Mouse (Mus musculus): Measurements from ENCODE around the gene Fam118a. TPM values are rescaled to one million over a fixed set of nuclear protein-coding genes. Genes with fewer than 3 reads are reported as not detected.

Fam118a gene
- polyA plus RNA-seq, 1 experiment from 2014 or later: 30.8 TPM

GRCm38 (mm10) chr15:85046230-85046950 lies 17.6 kb downstream of the Fam118a start:
- ATAC-seq (ENCODE audit: low FRiP score, low read depth): no peak
- no peak overlapping the region for H3K4me2 ChIP-seq
- no peak overlapping the region for H3K27ac ChIP-seq (replicated peaks)
- WGBS: 90% methylated on average over 14 of the region's 14 CpGs
- H3K9me3 ChIP-seq: no peaks in the 10 kb centered on the region
- H3K4me1 ChIP-seq (replicated peaks): peaks cover 28% of the 10 kb centered on the region
- H3K36me3 ChIP-seq: peaks cover 47% of the 10 kb centered on the region
- H3K4me3 ChIP-seq: no peak overlapping the region
- no peaks in the 10 kb centered on the region for H3K27me3 ChIP-seq
- no peak overlapping the region for H3K9ac ChIP-seq

- H3K27ac ChIP-seq (replicated peaks): no peak overlapping the region
- H3K4me3 ChIP-seq: no peak overlapping the region
- H3K9ac ChIP-seq: no peak overlapping the region
- no peak for ATAC-seq (ENCODE audit: low FRiP score, low read depth)
- H3K4me2 ChIP-seq: no peak overlapping the region
- no peaks in the 10 kb centered on the region for H3K9me3 ChIP-seq
- 86% methylated on average over 4 of the region's 4 CpGs for WGBS
- peaks cover 13% of the 10 kb centered on the region for H3K4me1 ChIP-seq (replicated peaks)
- peaks cover 57% of the 10 kb centered on the region for H3K36me3 ChIP-seq
- H3K27me3 ChIP-seq: no peaks in the 10 kb centered on the region
Measured at GRCm38 (mm10) chr15:85047865-85048264, 19.1 kb downstream of the Fam118a start.

GRCm38 (mm10) chr15:85049758-85050157 lies 21.0 kb downstream of the Fam118a start:
- no peak for ATAC-seq (ENCODE audit: low FRiP score, low read depth)
- Histone ChIP-seq H3K4me3 (no peak overlapping the region), H3K9ac (no peak overlapping the region), H3K4me2 (no peak overlapping the region), H3K27ac (replicated peaks) (no peak overlapping the region), H3K36me3 (peaks cover 67% of the 10 kb centered on the region), H3K4me1 (replicated peaks) (no peaks in the 10 kb centered on the region), H3K27me3 (no peaks in the 10 kb centered on the region), H3K9me3 (no peaks in the 10 kb centered on the region)
- WGBS: 93% methylated on average over 1 of the region's 1 CpGs

- Histone ChIP-seq H3K4me2 (no peak overlapping the region), H3K4me3 (no peak overlapping the region), H3K9me3 (no peaks in the 10 kb centered on the region), H3K27me3 (no peaks in the 10 kb centered on the region), H3K36me3 (peaks cover 56% of the 10 kb centered on the region), H3K27ac (replicated peaks) (no peak overlapping the region), H3K4me1 (replicated peaks) (no peaks in the 10 kb centered on the region), H3K9ac (no peak overlapping the region)
- 94% methylated on average over 3 of the region's 3 CpGs for WGBS
- no peak for ATAC-seq (ENCODE audit: low FRiP score, low read depth)
Measured at GRCm38 (mm10) chr15:85054098-85054497, 25.4 kb downstream of the Fam118a start.

- Histone ChIP-seq H3K4me2 (no peak overlapping the region), H3K9me3 (no peaks in the 10 kb centered on the region), H3K27me3 (no peaks in the 10 kb centered on the region), H3K9ac (no peak overlapping the region), H3K4me3 (no peak overlapping the region), H3K27ac (replicated peaks) (no peak overlapping the region), H3K4me1 (replicated peaks) (no peaks in the 10 kb centered on the region), H3K36me3 (peaks cover 54% of the 10 kb centered on the region)
- 81% methylated on average over 4 of the region's 4 CpGs for WGBS
- ATAC-seq (ENCODE audit: low FRiP score, low read depth): no peak
Measured at GRCm38 (mm10) chr15:85055186-85055585, 26.4 kb downstream of the Fam118a start.

- H3K27ac ChIP-seq (replicated peaks): no peak overlapping the region
- no peaks in the 10 kb centered on the region for H3K4me1 ChIP-seq (replicated peaks)
- no peak overlapping the region for H3K4me2 ChIP-seq
- peaks cover 25% of the 10 kb centered on the region for H3K36me3 ChIP-seq
- no peaks in the 10 kb centered on the region for H3K9me3 ChIP-seq
- no peak overlapping the region for H3K4me3 ChIP-seq
- H3K9ac ChIP-seq: no peak overlapping the region
- no peak for ATAC-seq (ENCODE audit: low FRiP score, low read depth)
- 96% methylated on average over 2 of the region's 2 CpGs for WGBS
- H3K27me3 ChIP-seq: no peaks in the 10 kb centered on the region
Measured at GRCm38 (mm10) chr15:85063421-85063820, 34.7 kb downstream of the Fam118a start.

GRCm38 (mm10) chr15:85070561-85070960 lies 41.8 kb downstream of the Fam118a start:
- no peak overlapping the region for H3K4me3 ChIP-seq
- H3K36me3 ChIP-seq: no peaks in the 10 kb centered on the region
- no peak overlapping the region for H3K9ac ChIP-seq
- no peak overlapping the region for H3K27ac ChIP-seq (replicated peaks)
- 32% methylated on average over 2 of the region's 2 CpGs for WGBS
- H3K4me2 ChIP-seq: no peak overlapping the region
- H3K9me3 ChIP-seq: no peaks in the 10 kb centered on the region
- no peaks in the 10 kb centered on the region for H3K4me1 ChIP-seq (replicated peaks)
- H3K27me3 ChIP-seq: no peaks in the 10 kb centered on the region
- no peak for ATAC-seq (ENCODE audit: low FRiP score, low read depth)

GRCm38 (mm10) chr15:85072651-85073050 lies 43.9 kb downstream of the Fam118a start:
- H3K4me2 ChIP-seq: no peak overlapping the region
- no peak for ATAC-seq (ENCODE audit: low FRiP score, low read depth)
- 88% methylated on average over 2 of the region's 2 CpGs for WGBS

GRCm38 (mm10) chr15:85085641-85086040 lies 56.9 kb downstream of the Fam118a start:
- Histone ChIP-seq H3K9ac (no peak overlapping the region), H3K27me3 (no peaks in the 10 kb centered on the region), H3K4me1 (replicated peaks) (no peaks in the 10 kb centered on the region), H3K27ac (replicated peaks) (no peak overlapping the region), H3K4me2 (no peak overlapping the region), H3K9me3 (no peaks in the 10 kb centered on the region), H3K4me3 (no peak overlapping the region), H3K36me3 (no peaks in the 10 kb centered on the region)
- no peak for ATAC-seq (ENCODE audit: low FRiP score, low read depth)
- WGBS: 75% methylated on average over 1 of the region's 1 CpGs

More at GRCm38 (mm10) chr15:85072651-85073050, 43.9 kb downstream of the Fam118a start:
- H3K9me3 ChIP-seq: no peaks in the 10 kb centered on the region
- H3K9ac ChIP-seq: no peak overlapping the region
- H3K27ac ChIP-seq (replicated peaks): no peak overlapping the region
- H3K4me3 ChIP-seq: no peak overlapping the region
- H3K36me3 ChIP-seq: no peaks in the 10 kb centered on the region
- no peaks in the 10 kb centered on the region for H3K4me1 ChIP-seq (replicated peaks)
- no peaks in the 10 kb centered on the region for H3K27me3 ChIP-seq

Other genes starting within 250 kb of the Fam118a start
- gene Phf21b, start 172.9 kb upstream of the Fam118a start, polyA plus RNA-seq (2015; fragmentation: Nextera tagmentation; extraction: Ambion mirVana): 4.0 and 4.4 TPM in 2 replicates
- gene Gm29666, start 108.9 kb upstream of the Fam118a start, polyA plus RNA-seq (2015; fragmentation: Nextera tagmentation; extraction: Ambion mirVana): 0.98 and 1.0 TPM in 2 replicates
- 25.2 and 25.5 TPM in 2 replicates for gene Nup50, start 105.5 kb upstream of the Fam118a start, polyA plus RNA-seq (2015; fragmentation: Nextera tagmentation; extraction: Ambion mirVana)
- 39.3 and 43.6 TPM in 2 replicates for gene 5031439G07Rik, start 40.4 kb upstream of the Fam118a start, polyA plus RNA-seq (2015; fragmentation: Nextera tagmentation; extraction: Ambion mirVana)
- gene Upk3a, start 11.8 kb upstream of the Fam118a start, polyA plus RNA-seq (2015; fragmentation: Nextera tagmentation; extraction: Ambion mirVana): 0.91 and 1.6 TPM in 2 replicates
- gene Smc1b, start 103.0 kb downstream of the Fam118a start, polyA plus RNA-seq (2015; fragmentation: Nextera tagmentation; extraction: Ambion mirVana): 0.08 and 0.21 TPM in 2 replicates
- 0.69 and 1.5 TPM in 2 replicates for gene Ribc2, start 103.1 kb downstream of the Fam118a start, polyA plus RNA-seq (2015; fragmentation: Nextera tagmentation; extraction: Ambion mirVana)
- 53.6 and 56.2 TPM in 2 replicates for gene Fbln1, start 177.0 kb downstream of the Fam118a start, polyA plus RNA-seq (2015; fragmentation: Nextera tagmentation; extraction: Ambion mirVana)

Measured in hindbrain, embryonic 15.5 days (tissue).